8 mouse cellular contexts compared by ENCODE assay signal in genomic region chr16:62832481-62832880, GRCm38 (mm10). TPM values are rescaled to one million over a fixed set of nuclear protein-coding genes. Genes with fewer than 3 reads are reported as not detected.
DNase-seq lines count a peak whose midpoint lies in the region; ATAC-seq and TF ChIP-seq lines count a peak whose summit lies in the region.

No protein-coding gene starts in this region.

- no peak overlapping the region for H3K27ac ChIP-seq in forebrain, embryonic 10.5 days
- no peak overlapping the region for H3K27ac ChIP-seq in forebrain, embryonic 16.5 days (ENCODE audit: low read length)
- H3K27ac ChIP-seq in ES-E14 (ENCODE audit: insufficient read depth, low read depth, low read length, poor library complexity, severe bottlenecking) = no peak overlapping the region

- H3K4me3 ChIP-seq in forebrain, embryonic 10.5 days = no peak overlapping the region
- H3K4me3 ChIP-seq in forebrain, embryonic 16.5 days (replicated peaks; ENCODE audit: low read length) = no peak overlapping the region
- H3K4me3 ChIP-seq in ES-E14 (ENCODE audit: insufficient read depth in 1 of 2, low read depth in 1 of 2, low read length in 2 of 2, poor library complexity in 1 of 2, severe bottlenecking in 1 of 2) = no peak overlapping the region

- no peak overlapping the region for H3K9ac ChIP-seq in forebrain, embryonic 16.5 days (replicated peaks; ENCODE audit: low read depth, low read length)
- H3K9ac ChIP-seq in ES-E14 (ENCODE audit: insufficient read depth, low read depth, low read length, poor library complexity, severe bottlenecking) = no peak overlapping the region

- H3K4me2 ChIP-seq in forebrain, embryonic 16.5 days (ENCODE audit: low read length) = no peak overlapping the region

- no peaks in the 10 kb centered on the region for H3K36me3 ChIP-seq in forebrain, embryonic 10.5 days (replicated peaks)
- no peaks in the 10 kb centered on the region for H3K36me3 ChIP-seq in forebrain, embryonic 16.5 days (ENCODE audit: control insufficient read depth, insufficient read depth)
- H3K36me3 ChIP-seq in ES-E14 (ENCODE audit: control insufficient read depth, insufficient read depth, low read length, poor library complexity, severe bottlenecking) = no peaks in the 10 kb centered on the region

- 15% methylated on average over 4 of the region's 4 CpGs for WGBS in forebrain, embryonic 10.5 days
- 12% methylated on average over 4 of the region's 4 CpGs for WGBS in forebrain, embryonic 16.5 days

- H3K4me1 ChIP-seq in forebrain, embryonic 10.5 days = no peaks in the 10 kb centered on the region
- no peaks in the 10 kb centered on the region for H3K4me1 ChIP-seq in forebrain, embryonic 16.5 days (replicated peaks; ENCODE audit: control insufficient read depth, insufficient read depth, low read length)
- no peaks in the 10 kb centered on the region for H3K4me1 ChIP-seq in ES-E14 (ENCODE audit: control insufficient read depth in 2 of 2, insufficient read depth in 2 of 2, low read length in 2 of 2, poor library complexity in 1 of 2)

- peak; percentile 40 for DNase-seq in forebrain, embryonic 10.5 days (ENCODE audit: extremely low spot score, low spot score)
- peak; percentile 49 for DNase-seq in ES-E14 (ENCODE audit: low read depth, low spot score)
- peak; percentile 49 for DNase-seq in cerebellum, adult 9-10 months
- peak; percentile 10 for DNase-seq in gastrocnemius, postnatal 25 days
- DNase-seq in kidney, postnatal 14 days = peak; percentile 64
- peak; percentile 54 for DNase-seq in thymus, postnatal 14 days

- no peaks in the 10 kb centered on the region for H3K9me3 ChIP-seq in forebrain, embryonic 10.5 days
- H3K9me3 ChIP-seq in forebrain, embryonic 16.5 days (ENCODE audit: control insufficient read depth, low read length) = no peaks in the 10 kb centered on the region
- H3K9me3 ChIP-seq in ES-E14 (ENCODE audit: control insufficient read depth, insufficient read depth, low read depth, low read length) = no peaks in the 10 kb centered on the region

- no peak for ATAC-seq in forebrain, embryonic 16.5 days
- ATAC-seq in monocyte, adult 5-6 weeks (replicated peaks; ENCODE audit: insufficient number of reproducible peaks, low FRiP score, low TSS enrichment, poor library complexity, severe bottlenecking) = peak; percentile 95

- no peaks in the 10 kb centered on the region for H3K27me3 ChIP-seq in forebrain, embryonic 10.5 days (ENCODE audit: poor library complexity, severe bottlenecking)
- H3K27me3 ChIP-seq in forebrain, embryonic 16.5 days (replicated peaks; ENCODE audit: control insufficient read depth, insufficient read depth, low read length) = no peaks in the 10 kb centered on the region

- in situ Hi-C loops in ES-E14 (cut with MboI; ENCODE audit: low sequenced_read_pairs in 2 of 2, unreplicated experiment in 2 of 2) = no loop called here

TF ChIP-seq in ES-E14, 5 proteins besides CTCF, POLR2A, EP300 and RAD21:
- TF ChIP-seq ZNF384 (IDR thresholded peaks at IDR 0.05; ENCODE audit: low read depth, low read length) (no peak), HCFC1 (IDR thresholded peaks at IDR 0.05; ENCODE audit: borderline replicate concordance, insufficient read depth, low read length) (no peak), CHD2 (IDR thresholded peaks at IDR 0.05; ENCODE audit: low read depth, low read length) (no peak)

RNA-seq across cellular contexts. Expression of gene Arl13b, which starts 14.4 kb away (rescaled TPM):
- 15.3 and 16.4 TPM in 2 replicates for polyA plus RNA-seq in forebrain, embryonic 10.5 days (2016; fragmentation: Nextera tagmentation; extraction: Ambion mirVana)
- 22.1 and 28.1 TPM in 2 replicates for polyA plus RNA-seq in forebrain, embryonic 16.5 days (2015; fragmentation: Nextera tagmentation; extraction: Ambion mirVana)
- total RNA-seq in ES-E14 (2012; rRNA removed) = 7.3 and 8.3 TPM in 2 replicates
- total RNA-seq in gastrocnemius, postnatal 25 days (2021) = 1 to 10 TPM; 4.2 to 4.9 TPM
- 20.4 to 30.8 TPM (median 27.2 TPM) in 3 replicates for total RNA-seq in monocyte, adult 5-6 weeks (2017)

RNA-seq across cellular contexts. Expression of gene Stx19, which starts 18.0 kb away (rescaled TPM):
- polyA plus RNA-seq in forebrain, embryonic 10.5 days (2016; fragmentation: Nextera tagmentation; extraction: Ambion mirVana) = 0.30 and 0.39 TPM in 2 replicates
- 0.55 and 0.71 TPM in 2 replicates for polyA plus RNA-seq in forebrain, embryonic 16.5 days (2015; fragmentation: Nextera tagmentation; extraction: Ambion mirVana)
- not detected in 2 replicates for total RNA-seq in ES-E14 (2012; rRNA removed)
- not detected for total RNA-seq in gastrocnemius, postnatal 25 days (2021)
- 0.43 TPM in 1 of 3 replicates, not detected in the others for total RNA-seq in monocyte, adult 5-6 weeks (2017)

RNA-seq across cellular contexts. Expression of gene Pros1, which starts 21.6 kb away (rescaled TPM):
- 16.9 and 17.0 TPM in 2 replicates for polyA plus RNA-seq in forebrain, embryonic 10.5 days (2016; fragmentation: Nextera tagmentation; extraction: Ambion mirVana)
- 8.7 and 10.9 TPM in 2 replicates for polyA plus RNA-seq in forebrain, embryonic 16.5 days (2015; fragmentation: Nextera tagmentation; extraction: Ambion mirVana)
- total RNA-seq in ES-E14 (2012; rRNA removed) = 37.6 and 55.7 TPM in 2 replicates
- 1 to 10 TPM; 7.3 to 9.2 TPM for total RNA-seq in gastrocnemius, postnatal 25 days (2021)
- total RNA-seq in monocyte, adult 5-6 weeks (2017) = 33.3 to 36.6 TPM (median 35.3 TPM) in 3 replicates

RNA-seq across cellular contexts. Expression of gene Nsun3, which starts 45.9 kb away (rescaled TPM):
- 9.3 and 9.5 TPM in 2 replicates for polyA plus RNA-seq in forebrain, embryonic 10.5 days (2016; fragmentation: Nextera tagmentation; extraction: Ambion mirVana)
- polyA plus RNA-seq in forebrain, embryonic 16.5 days (2015; fragmentation: Nextera tagmentation; extraction: Ambion mirVana) = 11.2 and 11.9 TPM in 2 replicates
- total RNA-seq in ES-E14 (2012; rRNA removed) = 6.2 and 6.5 TPM in 2 replicates
- 1 to 10 TPM; 4.0 to 6.7 TPM for total RNA-seq in gastrocnemius, postnatal 25 days (2021)
- total RNA-seq in monocyte, adult 5-6 weeks (2017) = 21.2 to 26.5 TPM (median 23.5 TPM) in 3 replicates

Comparison
In these comparisons a context has a peak if more than half of its experiments do, and no peak if none do; other contexts are left out.
1. DNase-seq: peak in every context shown above with its lines; median percentile 64 in kidney, postnatal 14 days; 54 in thymus, postnatal 14 days; 49 in ES-E14; 49 in cerebellum, adult 9-10 months; 40 in forebrain, embryonic 10.5 days; 10 in gastrocnemius, postnatal 25 days.